Mouse (Mus musculus) embryonic facial prominence, embryonic 10.5 days (tissue): ENCODE data around the gene Cfap43. TPM values are rescaled to one million over a fixed set of nuclear protein-coding genes. Genes with fewer than 3 reads are reported as not detected.
A peak's percentile ranks its signal among the peaks of the same experiment; 100 is the strongest.

Experiments used
- DNase-seq: peaks from one replicate; pipeline ENCODE4 v3.0.0-alpha.2; 2017; ENCODE audit warnings: low spot score
- H3K27ac ChIP-seq: fragments of 300-500 bp; sonication (generic); replicated peaks from 2 replicates; pipeline ENCODE4 v1.5.1; 2016; ENCODE audit warnings: mild to moderate bottlenecking
- H3K27me3 ChIP-seq: fragments of 300-500 bp; sonication (generic); replicated peaks from 2 replicates; pipeline ENCODE4 v1.6.1; 2016; ENCODE audit warnings: low read depth, mild to moderate bottlenecking; ENCODE audit not compliant: poor library complexity, severe bottlenecking
- H3K36me3 ChIP-seq: fragments of 300-500 bp; sonication (generic); replicated peaks from 2 replicates; pipeline ENCODE4 v1.6.1; 2016; ENCODE audit warnings: mild to moderate bottlenecking, moderate library complexity
- H3K4me1 ChIP-seq: fragments of 300-500 bp; sonication (generic); 2 replicates; pipeline ENCODE4 v1.6.1; 2016
- H3K4me3 ChIP-seq: fragments of 300-500 bp; sonication (generic); 2 replicates; pipeline ENCODE4 v1.5.1; 2016; ENCODE audit warnings: mild to moderate bottlenecking, moderate library complexity
- H3K9me3 ChIP-seq: fragments of 300-500 bp; sonication (generic); 2 replicates; pipeline ENCODE4 v1.6.1; 2016; ENCODE audit warnings: mild to moderate bottlenecking
- WGBS: fragments of 180-500 bp; shearing (Covaris S2); methylation state at CpG from one replicate; pipeline ENCODE4 v1.1.7; 2016; 5-methylcytosine and 5-hydroxymethylcytosine counted together
- polyA plus RNA-seq: library from polyadenylated mRNA; unstranded; fragments of >200 nt; fragmentation: Nextera tagmentation; extraction: Ambion mirVana; gene quantifications from 2 replicates; pipeline ENCODE4 v1.2.1, GENCODE M21; 2016

The Cfap43 gene
- polyA plus RNA-seq, 1 experiment from 2014 or later, result 0.02 TPM

DNA sequence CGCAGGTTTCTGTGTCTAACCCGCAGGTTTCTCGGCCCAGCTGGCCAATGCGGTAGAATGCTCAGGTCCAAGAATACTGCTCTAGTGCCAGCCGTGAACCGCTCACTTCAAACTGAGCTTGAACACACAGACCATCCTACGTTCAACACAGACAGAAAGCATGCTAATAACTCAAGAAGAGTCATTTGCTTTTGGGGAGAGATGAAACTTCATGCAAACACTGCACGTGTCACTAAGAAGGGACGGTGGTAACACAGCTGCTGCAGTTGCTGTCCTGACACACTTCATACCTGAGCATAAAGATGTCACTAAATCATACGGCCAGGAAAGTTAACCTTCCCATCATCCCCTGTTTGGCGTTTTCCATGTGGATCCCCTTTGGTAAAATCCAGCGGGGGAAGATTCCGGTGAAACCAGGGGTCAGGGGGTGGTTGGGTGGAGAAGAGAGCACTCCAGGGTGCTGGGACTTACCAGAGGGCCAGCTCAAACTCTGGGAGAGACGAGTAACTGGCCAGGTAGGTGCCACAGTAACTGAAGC lies 89.1 kb downstream of the Cfap43 start:
- Histone ChIP-seq H3K27ac (no peak overlapping the region), H3K4me1 (no peaks in the 10 kb centered on the region), H3K36me3 (no peaks in the 10 kb centered on the region), H3K4me3 (no peak overlapping the region), H3K9me3 (no peaks in the 10 kb centered on the region), H3K27me3 (no peaks in the 10 kb centered on the region)
- no peak for DNase-seq
- 85% methylated on average over 14 of the region's 14 CpGs for WGBS

GRCm38 (mm10) chr19:47824026-47824425 lies 95.1 kb downstream of the Cfap43 start:
- DNase-seq, result no peak
- 83% methylated on average over 5 of the region's 5 CpGs for WGBS
- H3K4me1 ChIP-seq, result peaks cover 20% of the 10 kb centered on the region
- no peak overlapping the region for H3K27ac ChIP-seq
- H3K27me3 ChIP-seq, result peaks cover 18% of the 10 kb centered on the region
- no peaks in the 10 kb centered on the region for H3K36me3 ChIP-seq
- no peaks in the 10 kb centered on the region for H3K9me3 ChIP-seq
- H3K4me3 ChIP-seq, result no peak overlapping the region

DNA sequence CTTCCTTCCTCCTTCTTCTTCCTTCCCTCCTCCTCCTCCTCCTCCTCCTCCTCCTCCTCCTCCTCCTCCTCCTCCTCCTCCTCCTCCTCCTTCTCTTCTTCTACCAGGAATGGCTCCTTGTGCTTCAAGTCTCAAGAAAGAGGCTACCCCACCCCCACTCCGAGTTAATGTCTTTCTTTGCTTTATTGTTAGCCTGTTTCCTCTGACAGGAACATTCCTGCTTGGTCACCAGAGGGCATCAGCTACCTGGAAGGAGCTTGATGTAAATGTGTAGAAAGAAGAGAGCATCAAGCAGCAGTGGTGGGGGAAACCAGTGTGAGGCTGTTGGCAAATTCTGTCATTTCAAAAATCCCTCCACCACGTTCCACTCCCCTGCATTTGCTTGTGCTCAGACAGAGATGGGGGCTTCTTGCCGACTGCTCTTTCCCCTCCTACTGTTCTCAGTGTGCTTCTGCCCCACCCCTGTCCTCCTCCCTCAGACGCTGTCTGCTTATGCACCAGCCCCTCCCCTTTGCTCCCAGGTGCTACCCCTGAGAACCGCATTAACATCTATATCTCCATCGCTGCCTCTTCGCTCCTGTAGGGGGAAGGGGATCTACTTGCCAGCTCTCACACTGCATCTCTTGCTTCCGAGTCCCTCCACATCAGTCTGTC lies 96.8 kb downstream of the Cfap43 start:
- H3K9me3 ChIP-seq, result no peaks in the 10 kb centered on the region
- no peak overlapping the region for H3K4me3 ChIP-seq
- H3K27me3 ChIP-seq, result peaks cover 18% of the 10 kb centered on the region
- H3K4me1 ChIP-seq, result peaks cover 20% of the 10 kb centered on the region
- no peak for DNase-seq
- H3K36me3 ChIP-seq, result no peaks in the 10 kb centered on the region
- 18% methylated on average over 8 of the region's 8 CpGs for WGBS
- no peak overlapping the region for H3K27ac ChIP-seq

GRCm38 (mm10) chr19:47821494-47821872 lies 97.6 kb downstream of the Cfap43 start:
- Histone ChIP-seq H3K27me3 (peaks cover 18% of the 10 kb centered on the region), H3K27ac (no peak overlapping the region), H3K9me3 (no peaks in the 10 kb centered on the region), H3K4me1 (peaks cover 20% of the 10 kb centered on the region), H3K36me3 (no peaks in the 10 kb centered on the region), H3K4me3 (no peak overlapping the region)
- DNase-seq, result no peak
- WGBS, result 66% methylated on average over 7 of the region's 7 CpGs

DNA sequence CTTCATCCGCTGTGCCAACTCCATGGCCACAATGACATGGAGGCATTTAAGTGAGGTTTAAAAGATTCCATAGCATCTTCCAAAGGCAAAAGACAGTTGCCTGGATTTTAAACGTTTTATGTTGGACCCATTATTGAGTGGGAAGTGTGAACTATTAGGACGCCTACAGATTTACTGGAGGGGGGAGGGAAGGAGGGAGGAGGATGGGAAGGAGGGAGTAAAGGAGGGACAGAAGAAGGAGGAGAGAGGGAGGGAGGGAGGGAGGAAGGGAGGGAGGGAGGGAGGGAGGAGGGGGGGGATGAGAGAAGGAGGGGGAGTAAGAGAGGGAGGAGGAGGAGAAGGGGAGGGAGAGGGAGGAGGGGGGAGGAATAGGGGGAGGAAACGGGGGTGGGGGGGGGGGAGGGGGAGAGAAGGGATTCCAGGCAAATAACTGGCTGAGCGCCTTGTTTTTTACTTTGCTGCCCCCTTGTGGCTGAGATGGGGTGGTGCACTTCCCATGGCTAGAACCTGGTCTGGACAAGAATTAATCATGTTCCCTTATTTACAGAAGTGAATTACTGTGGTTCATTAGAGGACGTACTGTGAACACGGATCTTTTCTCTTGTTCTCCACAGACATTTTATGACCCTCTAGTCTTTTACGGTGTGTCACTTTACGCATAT lies 98.1 kb downstream of the Cfap43 start:
- Histone ChIP-seq H3K4me1 (peaks cover 20% of the 10 kb centered on the region), H3K27ac (0 out of 2 replicates have a peak overlapping the region, but pooled peaks have one; percentile 10), H3K4me3 (no peak overlapping the region), H3K27me3 (peaks cover 18% of the 10 kb centered on the region), H3K36me3 (no peaks in the 10 kb centered on the region), H3K9me3 (no peaks in the 10 kb centered on the region)
- 26% methylated on average over 8 of the region's 9 CpGs for WGBS
- DNase-seq, result peak; percentile 80

DNA sequence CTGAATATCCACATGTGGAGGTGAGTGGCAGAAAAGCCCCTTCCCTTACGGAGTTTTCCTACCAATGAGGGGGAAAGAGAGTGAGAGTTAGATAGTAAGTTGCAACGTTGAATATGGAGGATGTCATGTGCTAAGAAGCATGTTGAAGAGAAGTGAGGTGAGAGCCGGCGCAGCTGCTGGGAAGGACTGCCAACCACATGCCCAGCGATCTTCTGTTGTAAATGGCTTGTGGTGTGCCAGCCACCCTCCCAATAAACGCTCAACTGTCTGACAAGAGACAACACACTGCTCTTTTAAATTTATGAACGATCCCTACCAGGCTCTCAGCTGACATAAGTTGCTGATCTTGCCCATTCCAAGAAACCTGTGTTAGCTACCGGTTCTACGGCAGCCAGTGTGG lies 101.4 kb downstream of the Cfap43 start:
- peaks cover 11% of the 10 kb centered on the region for H3K27me3 ChIP-seq
- 87% methylated on average over 9 of the region's 9 CpGs for WGBS
- no peak overlapping the region for H3K4me3 ChIP-seq
- no peak for DNase-seq
- H3K9me3 ChIP-seq, result no peaks in the 10 kb centered on the region
- no peak overlapping the region for H3K27ac ChIP-seq
- no peaks in the 10 kb centered on the region for H3K36me3 ChIP-seq
- peaks cover 20% of the 10 kb centered on the region for H3K4me1 ChIP-seq

GRCm38 (mm10) chr19:47814721-47815120 lies 104.4 kb downstream of the Cfap43 start:
- no peaks in the 10 kb centered on the region for H3K27me3 ChIP-seq
- no peaks in the 10 kb centered on the region for H3K36me3 ChIP-seq
- H3K27ac ChIP-seq, result no peak overlapping the region
- 87% methylated on average over 5 of the region's 5 CpGs for WGBS
- H3K4me3 ChIP-seq, result no peak overlapping the region
- no peaks in the 10 kb centered on the region for H3K4me1 ChIP-seq
- no peaks in the 10 kb centered on the region for H3K9me3 ChIP-seq
- no peak for DNase-seq

DNA sequence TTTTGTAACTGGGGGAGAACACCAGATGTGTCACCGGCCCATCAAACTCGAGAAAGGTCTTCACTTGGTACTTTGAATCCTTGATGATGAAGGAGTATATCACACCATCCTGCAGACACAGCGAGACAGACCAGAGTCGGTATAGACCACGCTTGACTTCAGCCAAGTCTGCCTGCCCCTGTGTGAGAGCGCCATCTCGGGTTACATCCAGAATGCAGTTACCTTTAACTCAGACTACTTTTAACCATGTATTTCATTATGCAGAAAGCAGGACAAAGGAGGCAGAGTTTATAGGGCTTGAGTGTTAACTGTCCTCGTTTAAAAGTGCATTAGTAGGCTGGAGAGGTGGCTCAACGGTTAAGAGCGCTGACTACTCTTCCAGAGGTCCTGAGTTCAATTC lies 107.0 kb downstream of the Cfap43 start:
- no peak for DNase-seq
- H3K36me3 ChIP-seq, result no peaks in the 10 kb centered on the region
- H3K27me3 ChIP-seq, result no peaks in the 10 kb centered on the region
- WGBS, result 79% methylated on average over 10 of the region's 10 CpGs
- H3K27ac ChIP-seq, result no peak overlapping the region
- no peaks in the 10 kb centered on the region for H3K9me3 ChIP-seq
- no peaks in the 10 kb centered on the region for H3K4me1 ChIP-seq
- H3K4me3 ChIP-seq, result no peak overlapping the region

GRCm38 (mm10) chr19:47798583-47798982 lies 120.5 kb downstream of the Cfap43 start:
- Histone ChIP-seq H3K4me1 (peaks cover 9% of the 10 kb centered on the region), H3K27ac (no peak overlapping the region), H3K9me3 (no peaks in the 10 kb centered on the region), H3K27me3 (no peaks in the 10 kb centered on the region; the same call in 1 of the 2 replicates), H3K4me3 (no peak overlapping the region), H3K36me3 (no peaks in the 10 kb centered on the region)
- 81% methylated on average over 10 of the region's 10 CpGs for WGBS
- no peak for DNase-seq

DNA sequence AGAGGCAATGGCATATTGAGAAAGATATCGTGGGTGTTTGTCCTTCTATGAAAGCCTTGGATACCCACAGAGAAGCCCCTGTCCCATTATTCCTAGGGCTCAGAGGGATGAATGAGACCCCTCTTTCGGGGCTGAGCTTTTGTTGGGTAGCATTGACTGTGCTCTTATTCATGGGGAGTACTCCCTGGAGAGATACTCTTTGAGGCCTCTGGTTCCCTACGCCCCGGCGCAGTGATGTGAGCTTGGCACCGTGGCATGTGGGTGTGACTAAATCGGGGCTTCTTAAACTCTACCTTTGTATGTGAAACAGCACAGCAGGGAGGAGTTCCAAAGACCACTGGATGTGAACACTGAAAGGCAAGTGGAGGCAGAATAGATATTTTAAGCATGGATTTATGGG lies 122.4 kb downstream of the Cfap43 start:
- Histone ChIP-seq H3K4me3 (no peak overlapping the region), H3K36me3 (no peaks in the 10 kb centered on the region), H3K27ac (no peak overlapping the region), H3K27me3 (no peaks in the 10 kb centered on the region; the same call in 1 of the 2 replicates), H3K9me3 (no peaks in the 10 kb centered on the region), H3K4me1 (peaks cover 9% of the 10 kb centered on the region)
- DNase-seq, result no peak
- WGBS, result 35% methylated on average over 7 of the region's 7 CpGs

GRCm38 (mm10) chr19:47795009-47795728 lies 123.9 kb downstream of the Cfap43 start:
- H3K4me3 ChIP-seq, result no peak overlapping the region
- no peaks in the 10 kb centered on the region for H3K9me3 ChIP-seq
- peak; percentile 71 for DNase-seq
- WGBS, result 42% methylated on average over 15 of the region's 15 CpGs
- H3K4me1 ChIP-seq, result peaks cover 9% of the 10 kb centered on the region
- no peak overlapping the region for H3K27ac ChIP-seq
- no peaks in the 10 kb centered on the region for H3K36me3 ChIP-seq
- H3K27me3 ChIP-seq, result no peaks in the 10 kb centered on the region; the same call in 1 of the 2 replicates

DNA sequence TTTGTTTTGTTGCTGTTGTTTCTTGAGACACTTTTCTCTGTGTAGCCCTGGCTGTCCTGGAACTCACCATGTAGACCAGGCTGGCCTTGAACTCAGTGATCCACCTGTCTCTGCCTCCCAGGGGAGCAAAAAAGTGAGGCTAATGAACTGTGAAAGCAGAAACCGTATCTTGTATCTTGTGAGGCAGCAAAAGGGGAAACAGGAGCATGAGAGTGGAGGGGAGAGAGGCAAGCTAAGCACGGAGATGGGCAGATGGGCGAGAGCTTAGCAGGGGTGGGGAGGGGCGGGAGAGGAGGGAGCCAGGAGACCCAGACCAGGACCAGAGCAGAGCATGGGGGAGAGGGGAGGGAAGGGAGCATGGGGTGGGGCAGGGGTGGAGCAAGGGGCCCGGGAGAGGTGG lies 124.8 kb downstream of the Cfap43 start:
- Histone ChIP-seq H3K27me3 (no peaks in the 10 kb centered on the region; the same call in 1 of the 2 replicates), H3K27ac (no peak overlapping the region), H3K9me3 (no peaks in the 10 kb centered on the region), H3K4me3 (no peak overlapping the region), H3K36me3 (no peaks in the 10 kb centered on the region), H3K4me1 (peaks cover 9% of the 10 kb centered on the region)
- peak; percentile 23 for DNase-seq
- WGBS, result 30% methylated on average over 5 of the region's 5 CpGs
